Mouse (Mus musculus) lung, adult 18-20 months (tissue): Measurements from ENCODE around the gene Mpdu1.
"Not testable (repeated sequence)": the region's sequence is repeated elsewhere in the genome, so short reads cannot be mapped to it uniquely, and the experiment has no call there.

Experiments
- DNase-seq, 2 experiments: peaks; one replicate each; pipeline ENCODE4 v3.0.0; 2022; ENCODE audit warnings: mixed read lengths in 2 of 2

The Mpdu1 gene

GRCm38 (mm10) chr11:69620394-69621081 is 41.9 kb downstream of the Mpdu1 start:
- DNase-seq = no peak

- no peak for DNase-seq
Measured at GRCm38 (mm10) chr11:69617805-69618204, 44.6 kb downstream of the Mpdu1 start, which contains the start of gene Shbg. Shbg (minus strand) TSS chr11:69617905.

DNA sequence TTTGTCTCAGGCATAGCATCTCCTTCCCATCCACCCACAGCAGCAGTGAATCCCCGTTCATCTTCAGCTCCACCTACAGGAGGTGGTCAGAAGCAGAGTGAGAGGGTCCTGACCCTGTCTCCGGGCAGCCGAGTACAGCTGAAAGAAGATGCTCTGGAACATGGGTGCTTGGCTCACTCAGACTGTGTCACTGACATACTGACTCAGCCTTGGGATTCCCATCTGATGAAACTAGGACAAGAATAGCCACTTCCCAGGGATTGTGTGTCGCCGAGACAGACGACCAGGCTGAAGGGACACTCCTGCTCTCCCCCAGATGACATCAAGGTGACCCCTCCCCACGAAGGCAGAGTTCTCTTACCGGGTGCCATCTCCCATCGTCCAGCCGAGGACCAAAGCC is 45.7 kb downstream of the Mpdu1 start:
- no peak for DNase-seq

DNA sequence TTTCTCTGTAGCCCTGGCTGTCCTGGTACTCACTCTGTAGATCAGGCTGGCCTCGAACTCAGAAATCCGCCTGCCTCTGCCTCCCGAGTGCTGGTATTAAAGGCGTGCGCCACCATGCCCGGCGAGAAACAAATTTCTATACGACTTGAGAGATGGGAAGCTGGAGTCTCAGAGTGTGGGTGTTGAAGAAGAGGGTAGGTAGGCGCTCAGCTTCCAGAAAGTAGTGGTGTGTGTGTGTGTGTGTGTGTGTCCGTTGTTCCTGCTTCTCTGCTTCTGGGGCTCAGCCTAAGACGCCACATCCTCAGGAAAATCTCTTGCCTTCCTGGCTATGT is 48.2 kb downstream of the Mpdu1 start:
- not testable (repeated sequence) for DNase-seq

- DNase-seq = peak; percentile 80 to 86
Measured at GRCm38 (mm10) chr11:69613553-69614256, 48.7 kb downstream of the Mpdu1 start.

DNA sequence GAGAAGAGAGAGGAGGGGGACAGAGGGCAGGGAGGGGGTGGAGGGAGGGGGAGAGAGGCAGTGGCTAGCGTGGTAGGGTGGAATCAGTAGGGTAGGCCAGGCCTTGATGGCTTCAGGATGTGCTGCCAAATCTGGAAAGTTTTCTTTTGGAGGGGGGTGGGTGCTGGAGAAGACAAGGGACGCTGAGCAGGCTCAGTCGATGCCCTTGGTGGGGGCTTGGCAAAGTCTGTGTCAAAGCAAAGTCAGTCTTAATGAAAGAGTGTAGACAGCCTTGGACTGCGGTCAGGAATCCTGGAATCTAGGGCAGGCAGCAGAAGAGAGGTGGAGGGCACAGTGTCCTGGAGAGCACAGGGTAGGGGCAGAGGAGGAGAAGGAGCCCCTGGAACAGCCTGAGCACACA is 51.5 kb downstream of the Mpdu1 start:
- DNase-seq = no peak

DNA sequence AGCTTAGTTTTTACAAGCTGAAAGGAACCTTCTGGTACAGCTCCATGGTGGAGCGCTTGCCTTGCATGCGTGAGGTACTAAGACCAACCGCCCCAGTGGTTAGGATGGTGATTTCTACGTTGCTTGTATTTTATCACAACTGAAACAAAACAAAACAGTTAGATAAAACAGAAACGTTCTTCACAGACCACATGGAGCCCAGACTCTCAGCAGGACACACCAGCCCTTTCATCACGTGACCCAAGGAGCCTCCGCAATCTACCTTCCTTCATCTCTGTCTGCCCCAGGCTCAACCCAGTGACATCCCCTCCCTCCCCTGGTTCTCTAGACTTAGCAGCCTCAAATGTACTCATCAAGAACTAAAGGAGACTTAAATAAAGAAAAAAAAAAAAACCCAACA is 53.0 kb downstream of the Mpdu1 start:
- no peak for DNase-seq

GRCm38 (mm10) chr11:69608525-69608924 is 53.9 kb downstream of the Mpdu1 start:
- DNase-seq = no peak

GRCm38 (mm10) chr11:69606832-69607231 is 55.6 kb downstream of the Mpdu1 start:
- DNase-seq = no peak
